Mouse (Mus musculus) ovary, postnatal 36 days (tissue): Measurements from ENCODE around the gene Pi4k2a.
A peak's percentile ranks its signal among the peaks of the same experiment; 100 is the strongest.

Experiments
- DNase-seq: peaks from one replicate; pipeline ENCODE4 v3.0.0; 2022; ENCODE audit warnings: low spot score, mixed read lengths

Pi4k2a gene

GRCm38 (mm10) chr19:42164188-42164587, 73.9 kb downstream of the Pi4k2a start:
- no peak for DNase-seq

GRCm38 (mm10) chr19:42166130-42166529, 75.9 kb downstream of the Pi4k2a start:
- peak; percentile 84 for DNase-seq

GRCm38 (mm10) chr19:42166766-42167165, 76.5 kb downstream of the Pi4k2a start:
- DNase-seq = no peak

GRCm38 (mm10) chr19:42167489-42167888, 77.2 kb downstream of the Pi4k2a start:
- no peak for DNase-seq

GRCm38 (mm10) chr19:42169322-42169975, 79.2 kb downstream of the Pi4k2a start:
- no peak for DNase-seq

GRCm38 (mm10) chr19:42170025-42170969, 80.0 kb downstream of the Pi4k2a start:
- DNase-seq = peak; percentile 92
